Mouse (Mus musculus): ENCODE measurements around the gene Arsb.

Arsb gene

GRCm38 (mm10) chr13:93889991-93890390 lies 118.6 kb downstream of the Arsb start:
- DNase-seq (ENCODE audit: low read depth, low spot score): no peak

DNA sequence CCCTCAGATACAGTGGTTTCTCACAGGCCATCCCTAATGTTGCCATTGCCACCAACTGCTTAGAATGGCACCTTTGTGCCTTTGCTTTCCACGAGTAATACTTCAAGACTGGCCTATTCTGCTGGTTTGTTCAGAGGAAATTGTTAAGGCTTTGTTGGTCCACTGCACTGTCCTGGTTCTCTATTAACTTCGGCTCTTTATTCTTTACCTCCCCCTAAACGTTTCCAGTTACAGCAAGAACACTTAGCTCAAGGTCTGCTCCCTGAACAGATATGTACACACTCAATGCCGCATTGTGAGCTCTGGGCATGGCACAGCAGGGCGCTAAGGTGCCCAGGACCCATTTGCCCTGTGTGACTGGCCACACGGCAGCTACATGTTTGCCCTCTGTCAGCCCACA lies 119.8 kb downstream of the Arsb start:
- no peak for DNase-seq (ENCODE audit: low read depth, low spot score)

DNA sequence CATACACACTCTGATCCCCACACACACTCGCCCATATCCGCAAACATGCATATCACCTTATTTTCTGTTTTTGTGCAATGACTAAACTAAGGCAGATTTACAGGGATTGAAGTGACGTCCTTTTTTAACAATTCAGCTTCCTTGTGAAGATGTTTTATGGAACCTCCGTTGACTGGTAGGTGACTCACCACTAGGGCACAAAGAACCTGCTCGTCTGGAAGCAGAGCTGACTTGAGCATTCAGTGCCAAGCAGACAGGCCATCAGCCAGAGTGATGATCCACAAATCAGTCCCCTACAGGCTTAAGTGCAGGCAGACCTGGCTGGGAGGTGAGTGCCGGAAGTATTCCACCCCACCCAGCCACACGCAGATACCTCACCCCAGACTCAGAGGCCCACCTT lies 120.7 kb downstream of the Arsb start:
- DNase-seq (ENCODE audit: low read depth, low spot score): no peak

DNA sequence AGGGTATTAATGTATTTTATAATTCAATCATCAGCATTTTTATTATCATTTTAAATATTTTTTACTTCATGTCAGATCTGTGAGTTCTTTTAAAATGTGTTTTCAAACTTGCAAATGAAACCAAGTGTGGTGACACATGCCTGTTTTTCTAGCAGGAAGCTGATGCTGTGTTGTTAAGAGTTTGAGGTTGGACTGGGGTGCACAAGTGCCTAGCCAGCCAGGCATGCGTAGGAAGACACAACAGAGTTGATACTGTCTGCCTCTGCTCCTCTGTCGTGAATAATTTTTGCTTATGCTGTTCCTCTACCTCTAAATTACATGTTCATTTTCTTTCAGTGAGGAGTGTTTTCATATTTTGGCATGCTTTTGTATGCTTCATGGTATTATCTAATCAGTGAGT lies 122.7 kb downstream of the Arsb start:
- no peak for DNase-seq (ENCODE audit: low read depth, low spot score)

DNA sequence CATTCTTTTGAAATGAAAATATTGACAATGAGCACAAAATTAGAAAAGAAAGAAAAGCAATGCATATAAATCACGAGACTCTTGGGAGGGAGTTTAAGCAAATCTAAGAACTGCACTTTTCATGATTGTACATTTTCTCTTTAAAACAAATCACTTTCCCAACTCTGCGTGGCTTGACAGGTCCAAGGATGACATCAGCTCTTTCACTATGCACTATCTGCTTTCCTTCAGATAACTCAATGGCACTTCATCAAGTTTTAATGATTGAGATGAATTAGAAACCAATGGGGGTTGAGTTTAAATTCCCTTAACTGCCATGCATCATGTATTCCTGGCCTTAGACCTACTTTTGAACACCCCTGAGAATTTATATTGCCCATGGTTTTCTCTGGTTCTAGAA lies 124.0 kb downstream of the Arsb start:
- no peak for DNase-seq (ENCODE audit: low read depth, low spot score)

DNA sequence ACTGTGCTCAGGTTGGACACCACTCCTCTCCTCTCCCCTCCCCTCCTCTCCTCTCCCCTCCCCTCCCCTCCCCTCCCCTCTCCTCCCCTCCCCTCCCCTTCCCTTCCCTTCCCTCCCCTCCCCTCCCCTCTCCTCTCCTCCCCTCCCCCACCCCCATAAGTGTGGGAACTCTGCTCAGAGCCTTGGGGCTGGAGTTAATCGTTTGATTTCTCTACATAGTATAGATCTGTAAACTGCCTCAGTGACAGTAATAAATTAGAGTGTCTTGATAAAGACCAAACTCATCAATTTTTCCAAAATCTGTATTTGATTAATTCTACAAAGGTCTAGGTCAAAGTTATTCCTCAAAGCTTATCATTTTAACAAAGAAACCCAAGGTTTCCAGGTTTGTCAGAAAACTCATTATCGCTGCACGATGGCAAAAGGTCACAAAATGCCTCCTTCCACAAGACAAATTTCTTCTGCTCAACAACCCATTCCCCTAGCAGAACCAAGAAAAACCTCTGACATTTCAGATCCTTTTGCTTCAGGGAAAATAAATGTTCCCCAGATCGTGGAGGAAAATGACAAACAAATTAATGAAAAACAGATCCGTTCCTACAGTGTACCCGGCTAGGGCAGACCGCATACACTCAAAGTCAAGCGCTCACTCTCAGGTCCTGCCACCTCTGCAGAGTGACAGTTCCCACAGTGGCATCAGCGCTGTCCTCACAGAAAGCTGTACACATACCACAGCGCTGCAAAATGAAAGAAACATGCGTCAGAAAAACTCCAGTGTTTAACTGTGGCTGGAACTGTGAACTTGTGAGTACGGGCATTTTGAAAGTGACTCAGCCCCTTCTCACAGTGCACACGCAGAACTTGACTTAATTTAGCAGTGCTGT lies 126.8 kb downstream of the Arsb start:
- no peak for DNase-seq (ENCODE audit: low read depth, low spot score)

DNA sequence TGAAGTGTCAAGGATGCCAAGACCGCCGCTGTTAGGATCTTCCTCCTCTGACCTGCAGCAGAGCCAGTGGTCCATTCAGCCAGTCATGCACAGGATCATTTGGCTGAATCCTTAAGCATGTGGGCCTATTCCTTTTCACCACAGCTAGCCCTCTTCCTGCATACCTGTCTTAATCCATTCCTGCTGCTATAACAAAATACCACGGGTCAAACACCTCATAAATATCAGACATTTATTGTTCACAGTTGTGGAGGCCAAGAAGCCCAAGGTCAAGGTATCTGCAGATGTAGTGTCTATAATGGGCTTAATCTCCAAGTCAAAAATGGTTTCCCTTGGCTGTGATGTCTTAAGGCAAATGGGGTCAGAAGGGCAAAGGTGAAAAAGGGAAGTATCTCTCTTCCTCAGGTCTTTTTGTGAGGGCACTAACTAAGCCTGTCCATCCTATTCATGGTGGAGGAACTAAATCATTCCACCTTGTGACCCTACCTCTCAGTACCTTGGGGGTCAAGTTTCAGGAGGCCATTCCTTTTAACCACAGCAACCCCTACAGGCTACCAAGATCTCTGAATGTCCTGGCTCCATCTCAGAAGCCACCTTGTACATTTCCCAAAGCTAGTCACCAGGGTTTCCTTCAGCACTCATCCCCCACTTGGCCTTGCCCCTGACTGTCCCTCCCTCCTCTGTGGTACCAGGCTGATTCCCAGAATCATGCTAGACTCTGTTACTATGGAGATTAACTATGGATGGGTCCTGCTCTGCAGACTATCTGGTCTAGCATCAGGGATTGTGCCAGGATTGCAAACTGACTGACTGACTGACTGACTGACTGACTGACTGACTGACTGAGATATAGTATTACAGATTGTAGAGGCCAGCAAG lies 128.2 kb downstream of the Arsb start:
- no peak for DNase-seq (ENCODE audit: low read depth, low spot score)

- no peak for DNase-seq (ENCODE audit: low read depth, low spot score)
These were observed 129.7 kb downstream of the Arsb start for GRCm38 (mm10) chr13:93900934-93901626.

GRCm38 (mm10) chr13:93902126-93902525 lies 130.7 kb downstream of the Arsb start:
- no peak for DNase-seq (ENCODE audit: low read depth, low spot score)

GRCm38 (mm10) chr13:93906552-93907245 lies 135.3 kb downstream of the Arsb start:
- peak; percentile 19 for DNase-seq (ENCODE audit: low read depth, low spot score)

DNA sequence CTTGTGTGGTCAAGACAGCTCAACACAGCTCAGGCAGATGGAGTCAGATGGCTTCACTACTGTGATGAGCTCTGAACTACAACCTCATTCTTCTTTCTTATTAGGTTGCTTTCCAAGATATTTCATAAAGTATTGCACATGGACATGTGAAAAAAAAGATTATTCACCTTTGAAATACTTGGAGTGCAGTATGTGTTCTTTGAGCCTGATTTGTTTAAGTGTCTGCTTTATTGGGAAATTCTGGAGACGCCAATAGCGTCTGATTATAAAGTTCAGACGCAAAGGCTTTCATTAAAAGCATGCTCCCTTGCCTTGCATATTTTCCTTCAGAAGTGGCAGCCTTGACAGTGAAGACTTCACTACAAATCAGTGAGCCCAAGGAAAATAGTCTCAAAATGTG lies 136.5 kb downstream of the Arsb start:
- no peak for DNase-seq (ENCODE audit: low read depth, low spot score)

GRCm38 (mm10) chr13:93909847-93910246 lies 138.4 kb downstream of the Arsb start:
- DNase-seq (ENCODE audit: low read depth, low spot score): no peak

DNA sequence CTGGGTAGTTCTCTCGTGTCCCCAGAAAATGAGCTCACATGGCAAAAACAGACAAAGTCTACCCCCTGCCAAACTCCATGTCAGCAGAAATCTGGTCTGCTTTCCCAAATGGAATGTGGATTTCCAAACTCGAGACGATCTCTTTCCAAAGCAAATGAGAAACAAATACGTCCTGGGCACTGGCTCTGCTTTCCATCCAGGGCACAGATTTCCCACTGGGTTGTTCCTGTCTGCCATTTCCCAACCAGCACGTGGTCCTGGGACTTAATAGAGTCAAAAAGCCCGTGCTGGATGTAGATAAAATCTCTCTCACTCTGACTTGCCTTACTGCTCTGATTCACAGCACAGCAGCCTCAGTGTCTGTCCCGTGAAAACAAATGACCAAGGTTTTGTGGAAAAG lies 139.6 kb downstream of the Arsb start:
- DNase-seq (ENCODE audit: low read depth, low spot score): no peak

DNA sequence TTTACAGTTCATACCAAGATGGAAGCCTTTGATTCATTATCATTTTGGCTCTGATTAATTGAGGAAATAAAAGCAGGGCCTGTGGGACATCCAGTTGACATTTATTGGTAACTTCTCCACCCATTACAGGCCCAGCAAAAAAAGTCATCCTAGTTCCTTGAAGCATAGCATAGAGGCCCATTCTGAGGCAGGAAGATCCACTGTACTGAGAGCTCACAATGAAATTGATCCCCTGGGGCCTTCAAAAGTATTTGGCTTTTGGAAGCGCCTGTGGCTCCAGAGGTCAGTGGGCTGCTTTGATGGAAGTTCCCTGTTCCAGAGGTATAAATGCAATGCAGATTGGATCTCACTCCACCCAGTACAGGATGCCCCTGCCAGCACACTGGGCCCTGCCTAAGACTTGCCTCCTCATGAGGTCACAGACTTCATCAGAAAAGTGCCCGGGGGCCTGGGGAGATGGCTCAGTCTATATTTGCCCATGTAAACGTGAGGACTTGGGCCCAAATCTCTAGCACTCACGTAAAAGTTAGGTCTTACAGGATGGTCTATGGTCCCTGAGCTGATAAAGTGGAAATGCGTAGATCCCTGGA lies 141.0 kb downstream of the Arsb start:
- DNase-seq (ENCODE audit: low read depth, low spot score): no peak

- DNase-seq (ENCODE audit: low read depth, low spot score): no peak
These were observed 142.8 kb downstream of the Arsb start for GRCm38 (mm10) chr13:93914206-93914605.

DNA sequence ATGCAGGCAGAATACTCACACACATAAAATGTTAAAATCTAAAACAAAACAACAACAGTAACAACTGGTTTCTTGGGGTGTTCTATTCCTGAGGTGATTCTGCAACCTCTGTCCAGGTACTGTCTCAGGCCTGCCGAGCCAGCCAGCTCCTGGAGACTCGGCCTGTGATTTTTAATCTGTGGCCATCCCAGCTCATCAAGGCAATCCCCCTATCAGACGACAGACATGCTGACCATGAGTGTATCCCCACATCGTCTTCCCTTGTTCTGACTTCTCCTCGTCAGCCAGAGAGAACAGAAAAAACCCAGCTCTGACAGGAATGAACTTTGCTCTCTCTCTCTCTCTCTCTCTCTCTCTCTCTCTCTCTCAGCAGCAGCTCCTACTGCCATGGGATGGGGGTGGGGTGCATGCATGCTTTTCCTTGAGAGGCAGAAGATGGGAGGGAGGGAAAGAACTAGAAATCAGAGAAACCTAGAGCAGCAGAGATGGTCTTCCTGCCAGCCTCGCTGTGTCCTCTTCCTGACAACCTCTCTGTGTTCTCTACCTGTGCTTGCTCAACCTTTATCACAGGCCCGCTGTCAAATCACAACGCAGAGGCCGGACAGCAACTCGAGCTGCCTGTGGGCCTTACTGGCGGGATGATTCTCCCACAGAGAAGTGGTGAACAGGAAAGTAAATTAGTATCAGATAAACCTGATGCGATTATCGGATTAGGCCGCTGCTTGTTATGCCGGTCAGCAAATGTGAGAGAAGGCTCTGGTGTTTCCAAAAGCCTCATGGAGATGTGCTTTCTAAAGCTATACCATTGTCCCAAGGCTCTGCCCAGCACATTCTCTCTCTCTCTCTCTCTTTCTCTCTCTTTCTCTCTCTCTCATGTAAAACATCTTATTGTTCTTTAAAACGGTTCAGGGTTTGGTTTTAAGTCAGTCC lies 144.5 kb downstream of the Arsb start:
- no peak for DNase-seq (ENCODE audit: low read depth, low spot score)

- DNase-seq (ENCODE audit: low read depth, low spot score): no peak
These were observed 148.1 kb downstream of the Arsb start for GRCm38 (mm10) chr13:93919536-93919935.

DNA sequence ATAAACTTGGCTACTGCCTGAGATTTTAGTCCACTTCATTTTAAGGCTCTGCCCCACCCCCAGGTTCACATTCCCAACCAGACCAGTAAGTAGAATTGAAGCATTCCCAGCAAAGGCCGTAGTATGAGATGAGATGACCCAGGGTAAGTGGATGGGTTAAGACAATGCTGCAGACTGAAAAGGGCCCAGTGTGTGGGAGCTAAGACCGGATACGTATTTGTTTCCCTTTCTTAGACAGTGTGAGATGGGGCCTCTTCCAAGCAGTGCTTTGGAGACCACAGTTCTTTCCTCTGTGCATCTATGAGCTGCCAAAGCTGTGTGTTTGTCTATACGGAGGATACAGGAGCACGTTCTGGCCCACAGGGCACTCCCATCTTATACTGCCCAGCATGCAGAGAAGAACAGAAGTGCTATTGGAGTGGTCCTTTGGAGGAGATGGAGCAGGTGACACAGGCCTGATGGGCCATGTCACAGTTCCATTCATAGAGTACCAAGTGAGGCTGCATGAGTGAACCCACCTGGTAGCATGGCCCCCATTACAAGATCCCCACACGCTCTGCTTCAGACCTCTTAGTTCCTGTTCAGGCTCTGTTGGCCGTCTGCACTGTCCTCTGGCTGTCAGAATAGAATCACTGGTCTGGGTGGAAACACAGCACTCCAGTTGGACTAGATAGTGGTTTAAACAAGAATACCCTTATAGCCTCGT lies 148.8 kb downstream of the Arsb start:
- DNase-seq (ENCODE audit: low read depth, low spot score): no peak

DNA sequence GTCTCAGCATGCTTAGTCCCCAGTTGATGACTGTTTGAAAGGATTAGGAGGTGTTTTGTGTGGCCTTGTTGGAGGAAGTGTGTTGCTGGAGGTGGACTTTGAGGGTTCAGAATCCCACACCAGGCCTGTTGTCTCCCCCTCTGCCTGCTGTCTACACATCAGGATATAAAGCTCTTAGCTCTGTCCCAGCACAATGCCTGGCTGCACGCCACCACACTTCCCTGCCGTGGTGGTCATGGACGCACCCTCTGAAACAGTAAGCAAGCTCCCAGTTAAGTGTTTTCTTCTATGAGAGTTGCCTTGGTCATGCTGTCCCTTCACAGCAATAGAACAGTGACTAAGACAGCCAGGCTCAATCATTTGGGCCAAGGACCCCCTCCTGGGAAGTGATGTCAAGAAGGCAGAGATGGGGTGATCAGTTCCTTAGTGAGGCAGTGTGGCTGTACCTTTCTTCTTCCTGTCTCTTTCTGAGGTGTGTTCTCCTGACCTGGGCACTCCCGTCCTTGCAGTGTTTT lies 149.4 kb downstream of the Arsb start:
- no peak for DNase-seq (ENCODE audit: low read depth, low spot score)

Data from ES-CJ7 (cell line).